Mouse (Mus musculus): ENCODE measurements around the gene Tcta.

DNA sequence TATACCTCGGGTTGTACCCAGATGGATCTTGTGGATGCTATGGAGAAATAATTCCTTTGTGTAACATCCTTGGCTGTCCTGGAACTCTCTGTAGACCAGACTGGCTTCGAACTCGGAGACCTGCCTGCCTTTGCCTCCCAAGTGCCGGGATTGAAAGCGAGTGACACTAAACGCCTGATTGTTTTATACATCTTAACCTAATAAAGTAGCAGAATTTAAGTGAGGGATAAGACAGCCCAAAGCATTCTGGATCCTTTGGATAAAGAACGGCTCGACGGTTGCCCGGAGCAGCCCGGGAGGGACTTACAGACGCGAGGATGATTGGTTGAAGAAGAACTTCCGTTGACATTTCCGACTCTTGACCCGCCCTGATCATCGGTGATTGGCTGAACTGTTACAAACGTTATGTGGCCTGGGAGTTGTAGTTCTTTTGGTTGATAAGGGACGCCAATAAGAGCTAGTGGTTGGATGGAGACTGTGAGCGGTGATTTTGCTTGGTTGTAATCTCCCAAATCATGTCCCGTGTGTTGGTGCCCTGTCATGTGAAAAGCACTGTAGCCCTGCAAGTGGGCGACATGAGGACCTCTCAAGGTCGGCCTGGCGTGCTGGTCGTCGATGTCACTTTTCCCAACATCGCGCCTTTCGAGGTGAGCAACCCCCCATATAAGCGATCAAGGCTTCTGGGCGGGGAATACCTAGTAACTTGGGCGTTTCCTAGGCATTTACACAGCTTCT, 15.8 kb downstream of the Tcta start, which contains the start of gene Nicn1:
- TF ChIP-seq POLR2A (IDR thresholded peaks at IDR 0.05; ENCODE audit: control insufficient read depth in 1 of 2, insufficient read depth in 1 of 2, low read depth in 1 of 2, low read length in 2 of 2, poor library complexity in 1 of 2) (peak; percentile 54 to 86; a peak in 2 of 4 replicates), CTCF (IDR thresholded peaks at IDR 0.05 in 2 of 3, conservative IDR thresholded peaks at IDR 0.05 in 1 of 3; ENCODE audit: control insufficient read depth in 1 of 3, insufficient read depth in 1 of 3, low read depth in 2 of 3, low read length in 3 of 3, poor library complexity in 1 of 3, severe bottlenecking in 1 of 3) (no peak), MAZ (IDR thresholded peaks at IDR 0.05; ENCODE audit: low read depth, low read length) (no peak), SIN3A (IDR thresholded peaks at IDR 0.05; ENCODE audit: low read length) (peak; percentile 89), KAT2A (conservative IDR thresholded peaks at IDR 0.05; ENCODE audit: low read depth, low read length) (peak; percentile 95), TCF12 (IDR thresholded peaks at IDR 0.05; ENCODE audit: low read depth, low read length) (no peak), TAL1 (IDR thresholded peaks at IDR 0.05; ENCODE audit: low read length) (no peak), NELFE (IDR thresholded peaks at IDR 0.05; ENCODE audit: low read depth, low read length) (peak; percentile 69), ELF1 (IDR thresholded peaks at IDR 0.05; ENCODE audit: low read depth, low read length) (peak; percentile 63; the same call in 1 of the 2 replicates), UBTF (IDR thresholded peaks at IDR 0.05; ENCODE audit: borderline replicate concordance, insufficient read depth, low read depth, low read length) (no peak)

Data from MEL (cell line).